Mouse (Mus musculus) liver, adult 2 months (tissue): ENCODE measurements around the gene Stxbp1. TPM values are rescaled to one million over a fixed set of nuclear protein-coding genes. Genes with fewer than 3 reads are reported as not detected.

Source experiments
- DNase-seq: peaks from one replicate; pipeline ENCODE4 v3.0.0-alpha.2; 2011; ENCODE audit warnings: low read depth, low spot score; ENCODE audit errors: extremely low read depth
- H3K27ac ChIP-seq: fragments of 200-500 bp; replicated peaks from 2 replicates; pipeline ENCODE4 v1.5.1; 2012; ENCODE audit warnings: low read depth, mild to moderate bottlenecking, control low read depth, inconsistent platforms, low read length; ENCODE audit not compliant: insufficient read depth
- H3K27me3 ChIP-seq: fragments of 200-500 bp; 2 replicates; pipeline ENCODE4 v1.6.1; 2012; ENCODE audit warnings: mild to moderate bottlenecking, moderate library complexity, low read length, inconsistent platforms; ENCODE audit not compliant: control insufficient read depth, insufficient read depth
- H3K36me3 ChIP-seq: fragments of 200-500 bp; 2 replicates; pipeline ENCODE4 v1.6.1; 2012; ENCODE audit warnings: low read length, inconsistent platforms; ENCODE audit not compliant: control insufficient read depth, insufficient read depth
- H3K4me1 ChIP-seq: fragments of 200-500 bp; 2 replicates; pipeline ENCODE4 v1.6.1; 2011; ENCODE audit warnings: low read length; ENCODE audit not compliant: control insufficient read depth, insufficient read depth
- H3K4me3 ChIP-seq: fragments of 200-500 bp; 2 replicates; pipeline ENCODE4 v1.5.1; 2011; ENCODE audit warnings: low read depth, mild to moderate bottlenecking, control low read depth, low read length, moderate library complexity; ENCODE audit not compliant: insufficient read depth
- H3K79me2 ChIP-seq: fragments of 200-500 bp; 2 replicates; pipeline ENCODE4 v1.6.1; 2012; ENCODE audit warnings: inconsistent platforms, mild to moderate bottlenecking, low read length, moderate library complexity; ENCODE audit not compliant: control insufficient read depth, insufficient read depth
- H3K9ac ChIP-seq: fragments of 200-500 bp; 2 replicates; pipeline ENCODE4 v1.6.1; 2012; ENCODE audit warnings: low read depth, mild to moderate bottlenecking, control low read depth, inconsistent platforms, low read length
- CTCF ChIP-seq: fragments of 200-500 bp; IDR thresholded peaks from 2 replicates; pipeline ENCODE4 v1.5.1; 2011; ENCODE audit warnings: low read depth, low read length, control low read depth
- POLR2A ChIP-seq: fragments of 200-500 bp; IDR thresholded peaks from 2 replicates; pipeline ENCODE4 v1.6.1; 2011; ENCODE audit warnings: low read length, control low read depth; ENCODE audit not compliant: insufficient read depth; ENCODE audit errors: extremely low read depth
- WGBS: fragments of 180-500 bp; shearing (Covaris S2); methylation state at CpG from one replicate; pipeline ENCODE4 v1.1.7; 2018; 5-methylcytosine and 5-hydroxymethylcytosine counted together
- polyA plus RNA-seq: library from polyadenylated mRNA; depleted of rRNA; stranded (reverse); fragments of >200 nt; gene quantifications from 2 replicates; pipeline ENCODE4 v1.2.3, GENCODE M21; 2012
- total RNA-seq: library from RNA; depleted of rRNA; stranded (reverse); fragments of >200 nt; gene quantifications from 2 replicates; pipeline ENCODE4 v1.2.3, GENCODE M21; 2014

Gene Stxbp1
- total and polyA plus RNA-seq, 2 experiments: 0.74 to 1.6 TPM

DNA sequence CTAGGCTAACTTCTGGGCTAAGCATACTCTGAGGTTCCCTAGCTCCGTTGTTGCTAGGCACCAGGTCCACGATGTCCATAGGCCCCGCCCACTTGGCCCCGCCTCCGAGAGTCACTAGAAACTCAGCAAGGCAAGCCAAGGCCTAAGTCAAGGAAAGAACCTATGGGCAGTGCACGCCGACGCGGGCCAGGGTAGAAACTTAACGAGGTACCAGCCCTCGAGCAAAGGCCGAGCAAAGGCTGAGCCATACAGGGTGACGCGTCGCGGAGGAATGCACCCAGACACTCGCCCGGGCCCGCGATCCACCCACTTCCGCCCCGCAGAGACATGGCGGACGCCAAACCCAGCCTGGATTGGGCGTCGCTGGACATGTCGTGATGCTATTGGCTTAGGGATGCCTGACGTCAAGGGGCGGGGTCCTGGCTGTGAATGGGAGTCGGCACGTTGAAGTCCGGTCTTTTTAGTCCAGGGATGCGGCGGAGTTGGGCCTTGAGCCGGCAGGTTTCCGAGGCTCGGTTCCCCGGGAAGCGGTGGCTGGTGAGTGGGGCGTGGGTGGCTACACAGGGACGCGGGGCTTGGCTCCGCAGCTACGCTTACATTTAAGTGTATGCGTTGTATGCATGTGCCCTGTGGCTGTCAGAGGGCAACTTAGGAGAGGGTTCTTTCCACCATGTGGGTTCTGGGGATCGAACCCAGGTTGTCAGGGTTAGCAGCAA is 71.5 kb downstream of the Stxbp1 start, which contains the start of the genes Ttc16 and Ptrh1:
Gene Ttc16, minus strand, starts transcription at position 275 of the 716 bp plus-strand sequence.
Gene Ptrh1, plus strand, starts transcription at position 428 of the 716 bp plus-strand sequence.
- no peak for TF ChIP-seq CTCF
- no peak for TF ChIP-seq POLR2A
- Histone ChIP-seq H3K9ac (peak within 1 kb of the TSS; percentile 41), H3K4me1 (peaks cover 5% of the 10 kb centered on the region), H3K79me2 (no peaks in the 10 kb centered on the region), H3K27ac (peak within 1 kb of the TSS; percentile 51), H3K36me3 (no peaks in the 10 kb centered on the region), H3K4me3 (peak within 1 kb of the TSS; percentile 59), H3K27me3 (no peaks in the 10 kb centered on the region)
- peak; percentile 88 for DNase-seq
- under 1% methylated on average over 46 of the region's 46 CpGs for WGBS

DNA sequence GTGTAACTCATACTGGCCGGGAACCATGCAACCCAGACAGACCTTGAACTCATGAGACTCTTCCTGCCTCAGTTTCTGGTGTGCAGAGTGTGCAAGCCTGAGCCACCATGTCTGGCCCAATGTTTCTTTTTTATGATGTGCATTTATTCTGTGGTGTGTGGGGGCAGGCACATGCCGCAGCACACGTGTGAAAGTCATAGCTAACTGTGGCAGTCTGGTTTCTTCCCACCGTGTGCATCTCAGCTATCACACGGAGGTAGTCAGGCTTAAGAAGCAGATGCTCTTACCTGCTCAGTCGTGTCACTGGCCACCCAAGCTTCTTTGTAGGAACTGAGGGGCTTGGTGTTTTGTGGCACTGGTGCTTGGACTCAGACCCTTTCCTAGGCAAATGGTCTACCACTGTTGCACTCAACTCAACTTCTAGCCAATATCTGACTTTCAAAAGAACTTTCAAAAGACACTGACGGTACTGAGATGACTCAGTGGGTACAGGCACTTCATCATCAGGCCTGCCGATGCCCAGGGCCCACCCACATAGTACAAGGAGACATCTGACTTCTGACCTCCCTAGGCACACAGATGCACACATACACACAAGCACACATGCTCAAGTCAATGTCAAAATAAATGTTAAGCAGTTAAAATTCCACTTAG is 74.3 kb downstream of the Stxbp1 start:
- 90% methylated on average over 8 of the region's 8 CpGs for WGBS
- Histone ChIP-seq H3K27ac (no peak overlapping the region), H3K36me3 (no peaks in the 10 kb centered on the region), H3K79me2 (no peaks in the 10 kb centered on the region), H3K27me3 (no peaks in the 10 kb centered on the region), H3K4me1 (peaks cover 5% of the 10 kb centered on the region), H3K4me3 (no peak overlapping the region), H3K9ac (no peak overlapping the region)
- no peak for DNase-seq
- TF ChIP-seq POLR2A (no peak), CTCF (no peak)

- Histone ChIP-seq H3K27me3 (no peaks in the 10 kb centered on the region), H3K79me2 (no peaks in the 10 kb centered on the region), H3K4me3 (no peak overlapping the region), H3K9ac (no peak overlapping the region), H3K27ac (no peak overlapping the region), H3K36me3 (no peaks in the 10 kb centered on the region), H3K4me1 (peaks cover 5% of the 10 kb centered on the region)
- WGBS: 23% methylated on average over 12 of the region's 12 CpGs
- peak; percentile 62 for TF ChIP-seq CTCF
- TF ChIP-seq POLR2A: no peak
- peak; percentile 68 for DNase-seq
These were observed 75.2 kb downstream of the Stxbp1 start for GRCm38 (mm10) chr2:32771886-32772285.

GRCm38 (mm10) chr2:32769327-32770085 is 77.5 kb downstream of the Stxbp1 start:
- 92% methylated on average over 5 of the region's 5 CpGs for WGBS
- H3K4me1 ChIP-seq: peaks cover 5% of the 10 kb centered on the region
- no peak for DNase-seq
- no peaks in the 10 kb centered on the region for H3K27me3 ChIP-seq
- no peak overlapping the region for H3K9ac ChIP-seq
- H3K79me2 ChIP-seq: no peaks in the 10 kb centered on the region
- TF ChIP-seq CTCF (no peak), POLR2A (no peak)
- H3K27ac ChIP-seq: no peak overlapping the region
- H3K36me3 ChIP-seq: no peaks in the 10 kb centered on the region
- H3K4me3 ChIP-seq: no peak overlapping the region

DNA sequence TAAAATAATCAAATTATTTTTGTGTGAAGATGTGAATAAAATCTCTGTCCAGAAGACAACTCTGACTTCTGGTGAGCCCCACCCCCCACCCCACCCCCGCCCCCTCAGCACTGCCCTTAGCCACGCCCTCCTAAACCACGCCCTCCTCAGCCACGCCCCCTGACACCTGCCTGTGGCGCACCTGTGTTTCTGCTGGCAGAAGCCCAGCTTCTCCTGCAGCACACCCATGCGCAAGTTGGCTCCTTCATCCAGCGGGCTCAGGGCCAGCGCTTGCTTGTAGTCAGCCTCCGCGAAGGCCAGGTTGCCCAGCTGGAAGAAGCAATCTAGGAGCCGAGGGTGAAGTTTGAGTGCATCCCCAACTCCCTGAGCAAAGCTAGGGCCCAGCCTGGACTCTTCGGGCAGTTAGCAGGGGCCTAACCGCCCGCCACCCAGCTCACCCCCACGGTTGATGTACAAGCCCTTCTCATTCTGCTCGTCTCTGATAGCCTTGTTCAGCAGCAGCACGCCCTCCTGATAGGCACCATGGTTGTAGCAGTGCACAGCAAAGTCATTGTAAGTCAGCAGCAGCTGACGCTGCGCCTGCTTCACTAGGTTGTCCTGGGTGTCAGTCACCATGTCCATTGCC is 78.3 kb downstream of the Stxbp1 start:
- DNase-seq: no peak
- 72% methylated on average over 19 of the region's 19 CpGs for WGBS
- H3K9ac ChIP-seq: no peak overlapping the region
- H3K4me3 ChIP-seq: no peak overlapping the region
- H3K27me3 ChIP-seq: no peaks in the 10 kb centered on the region
- no peak overlapping the region for H3K27ac ChIP-seq
- no peaks in the 10 kb centered on the region for H3K36me3 ChIP-seq
- no peaks in the 10 kb centered on the region for H3K79me2 ChIP-seq
- TF ChIP-seq POLR2A (no peak), CTCF (no peak)
- H3K4me1 ChIP-seq: peaks cover 5% of the 10 kb centered on the region
